Mouse (Mus musculus): Measurements from ENCODE around the gene Kdm6b.

Gene Kdm6b

GRCm38 (mm10) chr11:69364910-69365309, 48.6 kb downstream of the Kdm6b start:
- DNase-seq (ENCODE audit: low spot score) = no peak

- DNase-seq (ENCODE audit: low spot score) = no peak
Observed at GRCm38 (mm10) chr11:69364376-69364775, 49.1 kb downstream of the Kdm6b start.

DNA sequence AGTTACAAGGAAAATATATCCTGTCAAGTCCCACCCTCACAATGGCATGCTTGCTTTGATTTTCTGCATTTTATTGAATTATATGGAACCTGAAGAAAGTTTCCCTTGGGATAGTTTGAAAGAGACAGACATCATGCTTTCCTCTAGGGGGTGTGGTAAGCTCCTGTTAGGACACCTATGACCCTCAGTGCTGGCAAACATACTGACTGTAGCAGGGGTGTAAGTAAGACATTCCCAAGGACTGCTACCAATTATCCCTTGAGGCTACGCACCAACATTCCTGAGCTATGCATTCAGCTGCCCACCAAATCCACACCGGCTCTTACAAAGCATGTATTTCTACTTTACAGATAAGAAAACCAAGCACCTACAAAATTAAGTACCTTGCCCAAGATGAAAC, 51.0 kb downstream of the Kdm6b start:
- no peak for DNase-seq (ENCODE audit: low spot score)

DNA sequence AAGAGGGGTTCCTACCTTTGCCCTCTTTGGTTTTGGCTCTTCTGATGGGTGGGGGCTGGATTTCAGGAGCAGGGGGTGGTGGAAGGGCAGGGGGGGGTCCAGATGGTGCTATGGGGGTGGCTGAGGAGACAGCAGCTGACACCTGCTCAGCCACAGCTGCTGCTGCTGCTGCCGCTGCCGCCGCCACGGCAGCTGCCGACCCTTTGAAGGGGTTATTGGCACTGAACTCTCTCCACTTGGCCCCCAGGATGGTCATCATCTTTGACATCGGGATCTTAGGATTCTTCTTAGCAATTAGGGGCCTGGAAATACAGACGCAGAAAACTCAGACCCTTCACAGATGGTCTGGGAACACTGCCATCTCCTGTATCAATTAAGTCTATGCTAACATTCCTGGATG, 51.5 kb downstream of the Kdm6b start:
- DNase-seq (ENCODE audit: low spot score) = no peak

GRCm38 (mm10) chr11:69357690-69358089, 55.8 kb downstream of the Kdm6b start:
- no peak for DNase-seq (ENCODE audit: low spot score)

DNA sequence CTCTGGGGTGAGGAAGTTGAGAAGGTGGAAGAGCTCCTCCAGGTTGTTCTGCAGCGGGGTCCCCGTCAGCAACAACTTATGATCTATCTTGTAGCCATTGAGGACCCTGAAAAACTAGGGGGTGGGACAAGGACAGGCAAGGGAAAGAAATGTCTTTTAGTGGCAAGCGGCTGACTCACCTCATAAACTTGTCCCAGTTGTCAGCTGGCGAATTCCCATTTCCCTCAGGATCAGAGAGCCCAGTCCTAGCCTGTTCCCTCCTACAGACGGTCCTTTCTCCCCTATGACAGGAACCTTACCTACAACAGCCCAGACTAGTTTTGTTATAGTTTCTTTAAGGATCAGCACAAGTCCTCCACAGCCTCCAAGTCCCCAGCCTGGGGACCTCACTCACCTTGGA, 56.9 kb downstream of the Kdm6b start:
- no peak for DNase-seq (ENCODE audit: low spot score)
